Mouse (Mus musculus): ENCODE data around the gene Klf2. TPM values are rescaled to one million over a fixed set of nuclear protein-coding genes. Genes with fewer than 3 reads are reported as not detected.

Klf2 gene
- polyA plus RNA-seq, 1 experiment from 2014 or later = 5.6 TPM

GRCm38 (mm10) chr8:72353700-72354045 is 34.8 kb downstream of the Klf2 start:
- no peak for DNase-seq
- WGBS (ENCODE audit: insufficient replicate concordance) = 62% methylated on average over 7 of the region's 7 CpGs
- peaks cover 16% of the 10 kb centered on the region for H3K36me3 ChIP-seq (replicated peaks; ENCODE audit: insufficient read depth, low read length)
- ATAC-seq = no peak
- peak overlapping the region; percentile 78 for H3K27ac ChIP-seq (ENCODE audit: low read depth)
- H3K27me3 ChIP-seq (ENCODE audit: insufficient read depth, low read length) = no peaks in the 10 kb centered on the region
- H3K9ac ChIP-seq (replicated peaks) = 0 out of 2 replicates have a peak overlapping the region, but pooled peaks have one; percentile 2
- H3K9me3 ChIP-seq (ENCODE audit: low read length) = no peaks in the 10 kb centered on the region
- TF ChIP-seq EP300 (IDR thresholded peaks at IDR 0.05; ENCODE audit: low read depth) = no peak
- TF ChIP-seq CTCF (IDR thresholded peaks at IDR 0.05; ENCODE audit: low read depth) = no peak
- peak overlapping the region; percentile 27; the same call in 1 of the 2 replicates for H3K4me2 ChIP-seq (ENCODE audit: low read depth, low read length)
- H3K4me3 ChIP-seq (ENCODE audit: low read depth, low read length) = no peak overlapping the region
- peaks cover 54% of the 10 kb centered on the region for H3K4me1 ChIP-seq (ENCODE audit: insufficient read depth)

- H3K27ac ChIP-seq (ENCODE audit: low read depth) = peak overlapping the region; percentile 78
- TF ChIP-seq CTCF (IDR thresholded peaks at IDR 0.05; ENCODE audit: low read depth) = no peak
- TF ChIP-seq EP300 (IDR thresholded peaks at IDR 0.05; ENCODE audit: low read depth) = peak; percentile 35; the same call in 1 of the 2 replicates
- H3K36me3 ChIP-seq (replicated peaks; ENCODE audit: insufficient read depth, low read length) = peaks cover 16% of the 10 kb centered on the region
- no peaks in the 10 kb centered on the region for H3K27me3 ChIP-seq (ENCODE audit: insufficient read depth, low read length)
- peak overlapping the region; percentile 22; the same call in 1 of the 2 replicates for H3K9ac ChIP-seq (replicated peaks)
- peaks cover 49% of the 10 kb centered on the region for H3K4me1 ChIP-seq (ENCODE audit: insufficient read depth)
- H3K4me3 ChIP-seq (ENCODE audit: low read depth, low read length) = no peak overlapping the region
- DNase-seq = peak; percentile 67
- 4% methylated on average over 11 of the region's 11 CpGs for WGBS (ENCODE audit: insufficient replicate concordance)
- H3K4me2 ChIP-seq (ENCODE audit: low read depth, low read length) = peak overlapping the region; percentile 27; the same call in 1 of the 2 replicates
- peak; percentile 63 for ATAC-seq
- no peaks in the 10 kb centered on the region for H3K9me3 ChIP-seq (ENCODE audit: low read length)
Measured at GRCm38 (mm10) chr8:72354272-72354671, 35.4 kb downstream of the Klf2 start.

GRCm38 (mm10) chr8:72356593-72356992 is 37.8 kb downstream of the Klf2 start:
- no peaks in the 10 kb centered on the region for H3K9me3 ChIP-seq (ENCODE audit: low read length)
- no peak overlapping the region for H3K27ac ChIP-seq (ENCODE audit: low read depth)
- DNase-seq (no peak), ATAC-seq (no peak)
- H3K4me2 ChIP-seq (ENCODE audit: low read depth, low read length) = no peak overlapping the region
- peaks cover 22% of the 10 kb centered on the region for H3K36me3 ChIP-seq (replicated peaks; ENCODE audit: insufficient read depth, low read length)
- no peaks in the 10 kb centered on the region for H3K27me3 ChIP-seq (ENCODE audit: insufficient read depth, low read length)
- H3K4me1 ChIP-seq (ENCODE audit: insufficient read depth) = peaks cover 42% of the 10 kb centered on the region
- TF ChIP-seq CTCF (IDR thresholded peaks at IDR 0.05; ENCODE audit: low read depth) (no peak), EP300 (IDR thresholded peaks at IDR 0.05; ENCODE audit: low read depth) (no peak)
- no peak overlapping the region for H3K9ac ChIP-seq (replicated peaks)
- 79% methylated on average over 3 of the region's 3 CpGs for WGBS (ENCODE audit: insufficient replicate concordance)
- no peak overlapping the region for H3K4me3 ChIP-seq (ENCODE audit: low read depth, low read length)

DNA sequence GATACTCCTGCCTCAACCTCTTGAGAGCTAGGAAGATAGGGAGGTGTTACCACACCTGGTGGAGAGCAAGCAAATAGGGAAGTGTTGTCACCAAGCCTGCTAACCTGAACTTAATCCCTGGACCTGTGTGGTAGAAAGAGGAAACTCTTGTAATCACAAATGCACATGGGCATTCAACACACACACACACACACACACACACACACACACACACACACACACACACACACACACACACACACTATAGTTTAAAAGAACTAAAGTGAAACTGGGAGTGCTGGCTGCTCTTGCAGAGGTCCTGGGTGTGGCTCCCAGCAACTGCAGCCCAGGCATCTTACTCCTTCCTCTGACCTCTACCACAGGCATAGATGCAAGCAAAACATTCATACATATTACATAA is 41.3 kb downstream of the Klf2 start:
- H3K4me3 ChIP-seq (ENCODE audit: low read depth, low read length) = no peak overlapping the region
- peak overlapping the region; percentile 71; the same call in 1 of the 2 replicates for H3K27ac ChIP-seq (ENCODE audit: low read depth)
- DNase-seq (no peak), ATAC-seq (no peak)
- no peak for TF ChIP-seq EP300 (IDR thresholded peaks at IDR 0.05; ENCODE audit: low read depth)
- TF ChIP-seq CTCF (IDR thresholded peaks at IDR 0.05; ENCODE audit: low read depth) = no peak
- no peaks in the 10 kb centered on the region for H3K27me3 ChIP-seq (ENCODE audit: insufficient read depth, low read length)
- peaks cover 8% of the 10 kb centered on the region for H3K4me1 ChIP-seq (ENCODE audit: insufficient read depth)
- H3K4me2 ChIP-seq (ENCODE audit: low read depth, low read length) = no peak overlapping the region
- H3K9ac ChIP-seq (replicated peaks) = no peak overlapping the region
- no peaks in the 10 kb centered on the region for H3K9me3 ChIP-seq (ENCODE audit: low read length)
- H3K36me3 ChIP-seq (replicated peaks; ENCODE audit: insufficient read depth, low read length) = peaks cover 33% of the 10 kb centered on the region

- Histone ChIP-seq H3K36me3 (replicated peaks; ENCODE audit: insufficient read depth, low read length) (peaks cover 39% of the 10 kb centered on the region), H3K4me1 (ENCODE audit: insufficient read depth) (no peaks in the 10 kb centered on the region), H3K4me3 (ENCODE audit: low read depth, low read length) (no peak overlapping the region), H3K9ac (replicated peaks) (no peak overlapping the region), H3K27ac (ENCODE audit: low read depth) (no peak overlapping the region), H3K4me2 (ENCODE audit: low read depth, low read length) (no peak overlapping the region), H3K27me3 (ENCODE audit: insufficient read depth, low read length) (no peaks in the 10 kb centered on the region), H3K9me3 (ENCODE audit: low read length) (no peaks in the 10 kb centered on the region)
- ATAC-seq (no peak), DNase-seq (no peak)
- 92% methylated on average over 4 of the region's 4 CpGs for WGBS (ENCODE audit: insufficient replicate concordance)
- TF ChIP-seq CTCF (IDR thresholded peaks at IDR 0.05; ENCODE audit: low read depth) (no peak), EP300 (IDR thresholded peaks at IDR 0.05; ENCODE audit: low read depth) (no peak)
Measured at GRCm38 (mm10) chr8:72362754-72363153, 43.9 kb downstream of the Klf2 start.

DNA sequence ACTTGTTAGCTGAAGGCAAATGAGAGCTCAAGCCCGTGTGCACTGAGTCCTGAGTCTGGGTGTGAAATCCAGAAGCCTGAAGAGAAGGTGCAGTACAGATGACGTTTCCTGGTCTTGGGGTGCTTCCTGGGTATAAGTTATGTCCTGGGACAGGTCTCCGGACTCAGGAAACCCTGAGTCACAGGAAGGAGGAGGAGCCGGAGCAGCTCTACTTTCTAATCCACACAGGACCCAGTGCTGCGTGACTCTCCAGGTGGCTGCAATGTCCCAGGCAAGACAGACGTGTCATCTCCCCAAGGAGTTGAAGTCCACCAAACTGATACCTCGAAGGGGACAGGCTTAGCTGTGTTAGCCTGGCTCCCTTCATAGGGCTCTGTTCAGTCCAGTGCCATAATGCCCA is 44.6 kb downstream of the Klf2 start:
- ATAC-seq = no peak
- Histone ChIP-seq H3K27ac (ENCODE audit: low read depth) (no peak overlapping the region), H3K9ac (replicated peaks) (no peak overlapping the region), H3K4me3 (ENCODE audit: low read depth, low read length) (no peak overlapping the region), H3K4me1 (ENCODE audit: insufficient read depth) (no peaks in the 10 kb centered on the region), H3K4me2 (ENCODE audit: low read depth, low read length) (no peak overlapping the region), H3K9me3 (ENCODE audit: low read length) (no peaks in the 10 kb centered on the region), H3K36me3 (replicated peaks; ENCODE audit: insufficient read depth, low read length) (peaks cover 42% of the 10 kb centered on the region), H3K27me3 (ENCODE audit: insufficient read depth, low read length) (no peaks in the 10 kb centered on the region)
- TF ChIP-seq CTCF (IDR thresholded peaks at IDR 0.05; ENCODE audit: low read depth) = no peak
- no peak for TF ChIP-seq EP300 (IDR thresholded peaks at IDR 0.05; ENCODE audit: low read depth)
- WGBS (ENCODE audit: insufficient replicate concordance) = 72% methylated on average over 7 of the region's 7 CpGs
- no peak for DNase-seq

GRCm38 (mm10) chr8:72365016-72365415 is 46.2 kb downstream of the Klf2 start:
- TF ChIP-seq EP300 (IDR thresholded peaks at IDR 0.05; ENCODE audit: low read depth) = no peak
- no peak overlapping the region for H3K27ac ChIP-seq (ENCODE audit: low read depth)
- no peaks in the 10 kb centered on the region for H3K9me3 ChIP-seq (ENCODE audit: low read length)
- WGBS (ENCODE audit: insufficient replicate concordance) = 90% methylated on average over 2 of the region's 2 CpGs
- no peak overlapping the region for H3K4me2 ChIP-seq (ENCODE audit: low read depth, low read length)
- no peak overlapping the region for H3K4me3 ChIP-seq (ENCODE audit: low read depth, low read length)
- H3K27me3 ChIP-seq (ENCODE audit: insufficient read depth, low read length) = no peaks in the 10 kb centered on the region
- H3K36me3 ChIP-seq (replicated peaks; ENCODE audit: insufficient read depth, low read length) = peaks cover 51% of the 10 kb centered on the region
- no peak for DNase-seq
- H3K9ac ChIP-seq (replicated peaks) = no peak overlapping the region
- H3K4me1 ChIP-seq (ENCODE audit: insufficient read depth) = no peaks in the 10 kb centered on the region
- ATAC-seq = no peak

All from liver, postnatal 0 days (tissue).